Mouse (Mus musculus) cerebellum, postnatal 36 days (tissue): ENCODE measurements at regions not wholly inside any gene's neighbourhood (a gene's known extent, or its start where the extent isn't known, plus 50 kb on each side); places are given as distances from the start of the nearest gene placed in this dataset.

Experiments
- DNase-seq, 2 experiments: peaks; one replicate each; pipeline ENCODE4 v3.0.0; 2021 to 2022; ENCODE audit warnings: mixed read lengths in 2 of 2

- DNase-seq = no peak
Observed at GRCm38 (mm10) chr16:95809127-95809876, 107.4 kb downstream of the Ets2 start.

DNA sequence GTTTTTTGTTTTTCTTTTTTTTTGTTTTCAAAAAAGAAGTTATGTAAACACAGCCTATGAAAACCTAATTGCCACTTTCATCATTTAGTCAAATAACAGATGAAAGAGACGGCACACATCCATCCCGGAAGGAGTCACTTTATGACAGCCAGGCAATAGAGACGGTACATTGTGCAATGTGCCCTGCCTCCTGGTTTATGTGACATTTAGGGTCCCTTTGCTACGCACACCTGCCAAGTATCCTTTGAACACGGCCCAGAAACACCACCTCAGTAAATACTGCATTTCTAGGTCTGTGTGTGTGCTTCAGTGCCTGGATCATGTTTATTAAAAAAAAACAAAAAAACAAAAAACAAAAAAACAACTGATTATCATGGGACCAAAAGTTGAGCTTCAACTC lies 104.6 kb downstream of the Ets2 start:
- DNase-seq = no peak

- no peak for DNase-seq
Observed at GRCm38 (mm10) chr16:95804199-95804598, 102.3 kb downstream of the Ets2 start.

DNA sequence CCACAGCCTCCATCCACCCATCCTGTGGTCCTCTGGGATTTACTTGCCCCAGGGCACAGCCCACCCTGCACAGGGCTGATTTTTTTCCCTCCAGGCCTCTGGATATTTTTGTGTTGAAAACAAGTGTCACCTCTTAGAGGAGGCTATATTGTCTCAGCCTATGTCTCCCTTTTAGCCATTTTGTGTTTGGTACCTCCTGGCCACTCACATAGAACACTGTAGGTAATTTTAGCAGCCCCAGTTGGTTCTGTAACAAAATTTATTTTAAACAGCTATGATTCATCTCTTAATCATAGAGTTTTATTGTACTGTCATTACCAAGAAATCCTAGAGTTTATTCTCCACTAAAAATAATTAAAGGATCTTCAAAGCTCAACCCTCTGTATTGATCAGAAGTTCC lies 100.8 kb downstream of the Ets2 start:
- DNase-seq = no peak

GRCm38 (mm10) chr16:95802207-95802606 lies 100.3 kb downstream of the Ets2 start:
- peak in 1 of 2 experiments; percentile 31 for DNase-seq

- peak; percentile 76 to 83 for DNase-seq
Observed at GRCm38 (mm10) chr16:95800911-95801442, 99.1 kb downstream of the Ets2 start.

DNA sequence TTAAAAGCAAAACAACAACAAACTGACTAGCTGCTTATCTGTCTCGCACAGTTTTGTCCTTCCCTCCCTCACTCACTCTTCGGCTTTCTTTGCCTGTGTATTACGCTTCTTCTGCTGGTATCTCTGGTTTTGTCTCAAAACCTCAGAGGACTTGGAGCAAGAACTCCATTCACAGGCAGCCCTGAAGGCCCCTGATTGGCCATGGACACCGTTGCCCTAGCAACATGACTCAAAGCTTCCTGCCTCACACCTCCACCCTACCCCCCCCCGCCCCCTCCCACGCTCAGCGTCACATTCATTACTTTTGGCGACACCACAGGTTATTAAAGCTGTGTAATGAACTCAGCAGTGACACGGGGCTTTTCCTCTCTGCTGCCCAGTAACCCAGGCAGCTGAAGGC lies 96.7 kb downstream of the Ets2 start:
- DNase-seq = no peak

- no peak for DNase-seq
Observed at GRCm38 (mm10) chr16:95798099-95798498, 96.2 kb downstream of the Ets2 start.

GRCm38 (mm10) chr16:95797141-95797540 lies 95.3 kb downstream of the Ets2 start:
- no peak for DNase-seq

- no peak for DNase-seq
Observed at GRCm38 (mm10) chr16:95794876-95795275, 93.0 kb downstream of the Ets2 start.

- DNase-seq = no peak
Observed at GRCm38 (mm10) chr16:95794281-95794727, 92.4 kb downstream of the Ets2 start.

DNA sequence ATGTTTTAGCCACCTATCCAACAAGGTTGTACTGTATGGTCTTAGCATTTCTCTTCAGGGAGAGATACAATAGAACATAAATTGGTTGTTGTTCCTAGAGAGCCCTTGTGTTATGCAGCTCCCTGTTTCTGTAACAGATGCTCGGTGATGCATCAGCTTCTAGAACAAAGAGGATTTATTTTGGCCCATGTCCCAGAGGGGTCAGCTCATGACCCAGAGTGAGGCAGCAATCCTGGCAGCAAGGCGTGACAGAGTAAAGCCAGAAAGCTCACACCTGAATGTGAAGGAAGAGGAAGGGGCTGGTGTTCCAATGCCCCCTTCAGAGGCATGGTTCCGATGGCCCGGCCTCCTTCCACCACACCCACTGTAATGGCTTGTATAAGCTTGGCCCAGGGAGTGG lies 88.8 kb downstream of the Ets2 start:
- no peak for DNase-seq

DNA sequence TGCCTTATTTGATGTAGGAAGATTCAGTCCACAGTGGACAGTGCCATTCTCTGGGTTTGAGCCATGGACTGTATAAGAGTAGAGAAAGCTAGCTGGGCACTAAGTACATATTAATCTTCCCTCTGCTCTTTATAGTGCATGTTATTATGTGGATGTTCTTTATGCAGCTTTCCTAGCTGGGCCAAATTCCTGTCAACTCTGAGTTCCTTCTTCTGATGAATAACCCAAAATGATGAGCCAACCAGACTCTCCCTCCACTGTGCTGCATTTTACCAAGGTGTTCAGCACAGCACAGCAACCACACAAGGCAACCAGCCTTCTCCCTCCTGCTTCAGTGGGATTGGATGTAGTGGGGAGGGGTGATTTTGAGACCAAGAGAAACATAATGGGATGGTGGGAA lies 87.7 kb downstream of the Ets2 start:
- no peak for DNase-seq

DNA sequence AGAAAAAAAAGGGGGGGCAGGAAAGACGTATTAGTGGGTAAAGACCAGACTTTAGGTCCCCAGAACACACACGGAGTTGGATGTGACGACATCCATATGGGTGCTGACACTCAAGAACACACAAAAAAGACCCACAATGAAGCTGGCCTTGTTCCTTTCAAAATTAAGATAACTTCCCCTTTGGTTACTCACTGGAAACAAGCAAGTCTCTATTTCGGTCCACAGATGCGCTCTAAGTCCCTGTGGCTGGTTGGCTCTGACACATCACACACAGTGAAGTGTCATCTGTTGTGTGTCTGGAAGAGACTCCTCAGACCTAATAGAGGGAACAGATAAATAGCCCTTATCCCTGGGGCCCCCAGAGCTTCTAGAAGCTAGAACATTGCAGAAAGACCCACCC lies 79.8 kb downstream of the Ets2 start:
- DNase-seq = no peak

DNA sequence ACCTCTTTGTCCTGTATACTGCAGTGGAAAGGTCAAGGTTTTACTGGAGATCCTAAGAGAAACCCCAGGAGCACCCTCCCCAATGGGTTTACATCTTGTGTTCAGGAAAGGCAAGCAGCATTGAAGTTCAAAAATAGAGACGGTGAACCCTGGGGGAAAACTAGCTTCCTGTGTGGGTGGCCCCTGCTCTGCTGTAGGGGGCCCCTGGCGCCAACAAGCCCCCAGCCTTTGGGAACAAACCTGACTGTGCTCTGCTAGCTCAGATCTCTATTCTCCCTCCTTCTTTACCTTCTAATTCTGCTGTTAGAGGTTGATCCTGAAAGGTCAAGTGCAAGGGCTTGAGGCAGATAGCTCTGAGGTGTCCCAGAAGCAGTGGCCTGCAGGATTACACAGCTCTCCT lies 78.6 kb downstream of the Ets2 start:
- DNase-seq = no peak

GRCm38 (mm10) chr16:95778845-95779722 lies 77.2 kb downstream of the Ets2 start:
- DNase-seq = no peak

- no peak for DNase-seq
Observed at GRCm38 (mm10) chr16:95778173-95778572, 76.3 kb downstream of the Ets2 start.

DNA sequence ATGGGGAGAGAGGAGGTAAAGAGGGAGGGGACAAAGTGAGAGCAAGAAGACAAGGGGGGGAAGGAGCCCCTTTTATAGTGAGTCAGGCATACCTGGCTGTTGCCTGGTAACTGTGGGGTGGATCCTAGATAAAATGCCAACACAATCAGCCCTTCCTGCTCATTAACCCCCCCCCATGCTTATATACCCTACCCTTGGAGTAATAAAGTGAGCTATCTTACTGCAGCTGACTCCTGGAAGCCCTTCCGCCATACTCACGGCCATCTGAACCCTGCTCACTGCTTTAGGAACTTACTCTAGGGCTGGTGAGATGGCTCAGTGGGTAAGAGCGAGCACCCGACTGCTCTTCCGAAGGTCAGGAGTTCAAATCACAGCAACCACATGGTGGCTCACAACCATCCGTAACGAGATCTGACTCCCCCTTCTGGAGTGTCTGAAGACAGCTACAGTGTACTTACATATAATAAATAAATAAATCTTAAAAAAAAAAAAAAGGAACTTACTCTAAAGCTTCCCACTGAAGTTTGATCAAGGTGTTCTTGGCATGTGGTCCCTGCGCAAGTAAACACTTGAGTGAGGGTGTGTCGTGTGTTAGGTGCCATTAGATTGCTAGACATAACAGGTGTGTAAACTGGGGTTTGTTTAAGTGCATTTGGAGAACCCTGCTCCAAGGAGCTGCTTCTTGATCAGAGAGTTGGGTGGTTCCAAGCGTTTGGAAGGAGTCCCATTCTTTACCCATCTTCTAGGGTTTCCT lies 74.9 kb downstream of the Ets2 start:
- no peak for DNase-seq

- DNase-seq = no peak
Observed at GRCm38 (mm10) chr16:95776010-95776409, 74.1 kb downstream of the Ets2 start.

GRCm38 (mm10) chr16:95775361-95775760 lies 73.5 kb downstream of the Ets2 start:
- no peak for DNase-seq

GRCm38 (mm10) chr16:95773151-95773550 lies 71.3 kb downstream of the Ets2 start:
- peak in 1 of 2 experiments; percentile 24 for DNase-seq
